Mouse (Mus musculus) liver, adult (tissue): Measurements from ENCODE around the gene Spty2d1.

ENCODE experiments used
- GATA4 ChIP-seq: IDR thresholded peaks from 2 replicates; pipeline ENCODE4 v1.6.1; 2014; ENCODE audit warnings: mild to moderate bottlenecking, low read length; ENCODE audit not compliant: insufficient replicate concordance

The Spty2d1 gene

DNA sequence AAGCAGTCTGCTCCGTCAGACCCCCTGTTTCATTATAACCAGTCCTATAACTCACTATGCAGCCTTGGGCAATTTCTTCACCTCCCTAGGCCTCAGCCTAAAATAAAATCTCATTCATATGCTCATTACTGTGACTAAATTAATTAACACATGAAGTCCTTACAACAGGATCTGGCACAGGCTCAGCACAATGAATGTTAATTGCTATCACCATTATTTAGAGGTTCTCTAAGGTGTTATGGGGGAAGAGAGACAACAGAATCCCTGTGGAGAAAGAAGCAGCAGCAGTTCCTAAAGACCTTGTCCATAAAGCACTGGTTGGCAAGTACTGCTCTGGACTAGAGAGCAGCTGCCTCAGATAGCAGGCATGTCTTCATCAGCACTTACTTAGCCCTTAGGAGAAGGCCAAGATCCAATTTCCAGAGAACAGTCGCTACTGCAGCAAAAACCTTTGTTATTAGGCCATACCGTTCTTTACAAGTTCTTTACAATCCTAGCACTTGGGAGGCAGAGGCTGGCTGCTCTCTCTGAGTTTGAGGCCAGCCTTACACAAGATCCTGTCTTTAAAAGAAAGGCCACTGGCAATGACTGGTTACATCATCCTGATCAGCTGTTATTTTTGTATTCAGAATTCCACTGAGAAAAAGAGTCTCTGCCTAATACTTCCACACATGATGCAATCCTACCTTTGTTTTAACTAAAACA lies 4.6 kb downstream of the Spty2d1 start:
- TF ChIP-seq GATA4: no peak

DNA sequence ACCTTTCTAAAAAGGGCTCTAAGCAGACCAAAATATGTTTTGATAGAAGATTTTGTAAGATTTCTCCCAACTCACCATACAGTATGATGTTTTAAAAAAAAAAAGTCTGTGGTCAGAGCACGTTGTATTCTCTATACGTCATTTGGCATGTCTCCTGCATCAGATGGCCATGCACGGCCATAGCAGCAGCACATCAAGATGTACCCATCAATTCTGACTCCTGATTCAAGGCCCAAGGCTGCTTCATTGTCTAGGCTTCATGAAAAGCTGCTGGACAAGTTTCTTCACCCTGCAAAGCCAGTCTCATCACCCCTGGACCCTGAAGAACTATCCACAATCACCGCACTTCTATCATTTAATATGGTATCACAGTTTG lies 6.3 kb downstream of the Spty2d1 start:
- no peak for TF ChIP-seq GATA4

DNA sequence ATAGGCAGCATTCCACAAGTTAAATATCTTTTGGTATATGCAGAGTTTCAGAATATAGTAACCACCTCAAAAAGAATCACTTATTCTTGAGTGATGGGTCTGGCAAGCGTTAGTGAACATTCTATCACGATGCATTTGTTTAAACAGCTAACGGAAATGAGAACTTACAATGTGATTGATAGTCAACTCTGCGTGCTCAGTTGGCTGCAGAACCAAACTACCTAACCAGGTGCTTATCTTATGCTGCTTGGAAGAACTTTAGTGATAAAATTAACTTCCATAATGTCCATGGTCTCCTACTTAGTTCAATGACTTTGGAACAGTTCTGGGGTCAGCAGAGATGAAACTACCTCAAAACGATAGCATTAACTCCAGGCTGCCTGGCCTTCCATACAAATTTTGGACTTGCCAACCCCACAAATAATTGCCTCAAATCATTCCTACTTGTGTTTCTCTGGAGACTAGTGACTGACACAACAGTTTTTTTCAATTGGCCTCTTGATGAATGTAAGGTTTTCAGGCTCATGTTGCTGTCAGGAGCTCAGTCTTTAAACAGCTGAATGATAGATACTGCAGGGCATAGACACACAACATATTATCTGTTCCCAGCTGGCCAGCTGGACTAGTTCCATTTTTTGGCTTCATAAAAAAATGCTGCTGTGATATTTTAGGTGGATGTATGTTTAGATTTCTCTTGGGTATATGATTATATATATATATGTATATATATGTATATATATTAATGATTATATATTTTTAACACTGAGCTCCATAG lies 6.9 kb downstream of the Spty2d1 start:
- TF ChIP-seq GATA4: no peak

DNA sequence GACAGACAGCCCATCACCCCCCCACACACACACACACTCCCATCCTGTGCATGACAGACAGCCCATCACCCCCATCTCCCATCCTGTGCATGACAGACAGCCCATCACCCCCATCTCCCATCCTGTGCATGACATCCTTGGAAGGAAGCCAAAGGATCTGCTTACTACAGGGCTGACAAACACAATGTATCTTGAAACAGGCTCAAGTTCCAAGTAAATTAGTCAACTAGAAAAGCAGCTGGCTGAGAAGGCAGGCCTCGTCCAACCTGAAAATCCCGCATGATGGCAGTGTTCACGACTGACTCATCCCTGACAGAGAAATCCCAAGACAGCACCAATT lies 7.6 kb downstream of the Spty2d1 start:
- no peak for TF ChIP-seq GATA4

DNA sequence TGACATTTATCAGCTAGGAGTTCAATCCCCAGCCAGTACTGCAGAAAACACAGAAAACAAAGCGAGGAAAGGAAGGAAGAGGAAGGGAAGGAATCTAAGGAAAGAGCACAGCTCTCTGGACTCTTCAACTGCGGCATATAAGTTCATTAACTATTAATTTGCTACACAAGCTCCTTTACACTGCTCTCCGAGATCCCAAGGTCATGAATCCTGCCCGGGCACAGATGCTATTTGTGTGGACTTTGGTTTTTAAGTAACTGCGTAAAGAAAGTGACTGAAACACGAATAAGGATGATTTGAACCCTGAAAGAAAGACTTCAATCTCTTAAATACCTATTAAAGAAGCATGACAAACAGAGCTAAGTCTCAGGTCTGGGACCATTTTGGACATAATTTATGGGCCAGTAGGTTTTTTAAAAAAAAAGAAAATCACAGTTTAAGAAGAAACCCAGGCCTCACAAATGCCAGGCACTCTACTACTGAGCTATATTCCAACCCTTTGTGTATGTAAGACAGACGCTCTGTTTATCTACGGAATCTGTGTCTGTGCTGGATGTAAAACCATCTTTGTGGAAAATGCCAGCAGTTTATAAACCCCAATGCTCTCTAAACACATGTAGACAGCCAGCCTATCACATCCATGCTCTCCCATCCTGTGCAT lies 8.1 kb downstream of the Spty2d1 start:
- TF ChIP-seq GATA4: no peak

DNA sequence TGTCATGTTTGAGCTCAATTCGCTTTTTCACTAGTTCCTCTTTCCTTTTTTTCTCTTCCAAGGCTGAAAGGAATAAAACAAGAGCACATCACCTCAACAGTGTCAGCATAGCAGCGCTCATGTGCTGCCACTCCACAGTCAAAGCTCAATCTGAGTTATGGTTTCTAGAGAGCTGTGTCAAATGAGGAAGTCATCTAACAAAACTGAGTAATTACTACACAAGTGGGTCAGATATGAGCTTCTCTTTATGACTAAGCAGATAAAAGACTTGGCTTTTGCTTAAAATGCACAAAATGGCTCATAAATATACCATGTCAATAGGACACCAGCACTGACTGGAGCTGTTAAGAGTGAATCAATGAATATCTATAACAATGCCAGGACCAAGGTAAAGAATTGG lies 9.3 kb downstream of the Spty2d1 start:
- TF ChIP-seq GATA4: no peak

DNA sequence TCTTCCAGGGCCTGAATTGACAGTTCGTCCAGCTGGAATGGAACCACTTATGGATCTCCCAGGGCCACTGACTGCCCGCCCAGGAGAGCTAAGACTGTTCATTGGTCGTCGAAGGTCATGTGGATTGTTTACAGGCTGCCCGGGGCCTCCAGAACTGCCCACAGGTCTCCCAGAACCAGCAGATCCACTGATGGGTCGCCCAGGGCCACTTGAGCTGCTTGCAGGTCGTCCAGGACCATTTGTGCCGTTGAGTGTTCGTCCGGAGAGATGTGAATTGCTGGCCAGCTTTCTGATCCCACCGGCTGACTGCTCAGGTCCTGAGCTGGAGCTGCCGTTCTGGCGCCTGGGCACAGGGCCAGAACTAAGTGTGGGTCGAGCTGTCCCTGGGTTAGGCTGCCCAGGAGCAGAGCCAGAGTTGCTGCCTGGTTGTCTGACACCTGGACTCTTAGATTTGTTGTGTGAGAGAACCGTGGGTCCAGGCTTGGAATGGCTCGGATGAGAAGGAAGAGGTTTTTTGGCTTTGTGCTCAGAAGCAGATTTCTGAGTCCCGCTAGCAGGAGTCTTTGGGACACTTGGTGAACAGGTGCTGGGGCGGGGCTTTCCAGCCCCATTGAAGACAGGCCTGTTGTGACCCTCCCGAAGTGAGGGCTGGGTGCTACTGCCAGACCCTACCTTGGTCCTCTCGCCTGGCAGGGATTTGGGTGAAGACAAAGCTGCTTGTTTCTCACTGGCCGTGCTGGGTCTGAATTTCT lies 10.4 kb downstream of the Spty2d1 start:
- no peak for TF ChIP-seq GATA4

DNA sequence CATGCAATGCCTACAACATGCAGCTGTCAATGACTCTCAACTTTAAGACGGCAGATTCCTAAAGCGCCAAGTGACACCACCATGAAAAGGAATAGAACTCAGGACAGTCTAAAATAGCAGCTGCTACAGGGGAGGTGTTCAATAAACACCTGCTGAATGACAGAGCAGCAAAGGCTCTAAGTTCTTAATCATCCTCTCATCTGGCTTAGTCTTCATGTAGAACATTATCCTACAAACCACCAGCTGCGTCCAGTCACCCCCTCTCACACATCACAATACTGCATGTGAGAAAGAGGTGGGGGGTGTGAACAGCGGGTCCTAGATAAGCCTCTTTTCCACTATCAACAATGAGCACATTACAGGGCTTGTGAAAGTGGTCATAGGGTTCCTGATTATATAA lies 11.2 kb downstream of the Spty2d1 start:
- TF ChIP-seq GATA4: no peak

DNA sequence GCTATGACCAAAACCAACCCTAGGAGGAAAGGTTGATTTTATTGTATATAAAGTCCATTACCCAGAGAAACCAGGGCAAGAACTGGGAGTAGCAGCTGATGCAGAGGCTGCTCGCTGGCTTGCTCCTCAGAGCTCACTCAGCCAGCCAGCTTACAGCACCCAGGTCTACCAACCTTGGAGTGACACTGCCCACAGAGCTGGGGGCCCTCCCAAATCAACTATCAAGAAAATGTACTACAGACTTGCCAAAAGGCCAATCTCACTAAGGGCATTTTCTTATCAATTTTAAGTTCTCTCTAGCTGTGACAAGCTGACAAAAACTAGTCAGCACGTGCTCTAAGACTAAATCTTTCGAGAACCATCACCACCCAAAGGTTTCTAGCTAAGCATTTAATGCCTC lies 12.7 kb downstream of the Spty2d1 start:
- no peak for TF ChIP-seq GATA4

DNA sequence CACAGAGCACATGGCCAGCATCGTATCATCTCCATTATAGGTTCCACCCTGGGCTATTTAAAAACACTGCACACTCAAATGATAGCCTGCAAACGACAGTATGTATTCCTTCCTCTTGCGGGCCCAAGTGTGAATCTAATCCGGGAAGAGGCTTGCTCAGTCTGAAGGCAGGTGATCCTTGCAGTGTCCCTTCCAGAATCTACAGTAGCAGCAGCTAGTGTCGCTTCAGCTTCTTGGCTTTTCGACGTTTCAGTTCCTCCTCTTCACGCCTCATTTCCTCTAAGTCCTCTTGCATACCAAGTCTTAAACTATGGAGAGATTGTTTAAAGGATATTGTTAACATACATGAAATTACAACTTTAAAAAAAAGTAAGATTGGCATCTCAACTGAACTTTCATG lies 15.1 kb downstream of the Spty2d1 start:
- TF ChIP-seq GATA4: no peak

DNA sequence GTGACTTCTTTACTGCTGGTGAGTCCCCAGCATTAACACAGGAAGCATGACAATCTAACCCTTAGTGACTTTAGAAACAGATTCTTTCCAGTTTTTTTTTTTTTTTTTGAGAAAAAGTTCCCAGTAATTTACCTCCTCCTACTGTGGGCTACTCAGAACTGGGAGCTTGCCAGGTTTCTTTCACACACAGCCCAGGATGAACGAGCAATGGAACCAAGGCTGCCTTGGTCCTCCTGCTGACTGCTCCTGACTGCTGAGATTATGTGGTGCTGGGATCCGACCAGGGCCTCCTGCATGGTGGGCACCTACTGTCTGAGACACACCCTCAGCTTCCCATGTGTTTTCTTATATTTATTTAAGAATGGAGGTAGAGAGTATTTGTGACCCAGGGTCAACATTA lies 21.1 kb downstream of the Spty2d1 start:
- TF ChIP-seq GATA4: no peak

DNA sequence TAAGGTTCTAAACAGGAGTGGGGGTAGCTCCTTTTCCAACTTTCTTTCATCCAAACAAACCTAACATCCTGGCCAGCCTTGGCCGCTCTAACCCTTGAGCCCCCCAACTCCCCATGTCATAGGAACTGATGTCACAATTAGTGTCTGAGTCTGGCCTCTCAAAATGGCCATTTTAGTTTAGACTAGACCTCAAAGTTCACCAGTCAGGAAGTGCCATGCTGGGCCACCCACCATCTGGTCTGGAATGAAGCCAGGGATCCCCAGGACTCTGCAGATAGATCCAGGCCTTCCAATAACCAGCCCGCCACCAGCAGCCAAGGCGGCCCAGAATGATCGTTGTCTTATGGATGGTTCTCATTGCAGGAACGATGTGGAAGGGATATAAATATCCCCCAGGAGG lies 21.6 kb downstream of the Spty2d1 start:
- TF ChIP-seq GATA4: no peak

DNA sequence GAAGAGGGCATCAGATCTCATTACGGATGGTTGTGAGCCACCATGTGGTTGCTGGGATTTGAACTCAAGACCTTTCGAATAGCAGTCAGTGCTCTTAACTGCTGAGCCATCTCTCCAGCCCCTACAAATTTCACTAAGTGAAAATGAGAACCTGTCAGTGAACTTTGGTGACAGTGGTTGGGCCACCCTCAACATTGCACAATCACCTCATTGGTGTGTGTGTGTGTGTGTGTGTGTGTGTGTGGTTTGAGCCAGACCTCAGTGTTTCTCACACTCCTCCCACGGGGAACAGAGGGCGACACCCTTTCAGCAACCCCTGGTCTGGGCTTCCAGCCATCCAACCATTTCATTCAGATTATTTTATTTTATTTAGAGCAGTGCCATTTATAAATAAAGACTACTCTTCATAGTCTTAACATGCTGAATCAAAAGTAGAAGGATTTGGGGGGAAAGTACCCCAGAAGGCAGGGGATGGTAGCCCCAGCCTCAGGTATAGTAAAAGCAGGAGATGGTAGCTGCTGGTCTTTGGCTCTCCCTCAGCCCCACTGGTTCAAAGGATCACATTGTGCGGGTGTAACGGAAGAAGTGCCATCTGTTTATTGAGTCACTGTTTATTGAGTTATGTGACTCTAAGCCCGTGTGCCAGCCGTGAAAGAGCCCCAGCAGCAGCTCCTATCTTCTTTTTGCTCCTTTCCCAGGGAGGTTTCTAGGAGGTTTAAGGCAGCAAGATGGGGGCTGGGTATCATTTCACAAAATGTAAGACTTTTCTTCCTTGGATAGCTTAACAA lies 22.3 kb downstream of the Spty2d1 start:
- TF ChIP-seq GATA4: no peak

DNA sequence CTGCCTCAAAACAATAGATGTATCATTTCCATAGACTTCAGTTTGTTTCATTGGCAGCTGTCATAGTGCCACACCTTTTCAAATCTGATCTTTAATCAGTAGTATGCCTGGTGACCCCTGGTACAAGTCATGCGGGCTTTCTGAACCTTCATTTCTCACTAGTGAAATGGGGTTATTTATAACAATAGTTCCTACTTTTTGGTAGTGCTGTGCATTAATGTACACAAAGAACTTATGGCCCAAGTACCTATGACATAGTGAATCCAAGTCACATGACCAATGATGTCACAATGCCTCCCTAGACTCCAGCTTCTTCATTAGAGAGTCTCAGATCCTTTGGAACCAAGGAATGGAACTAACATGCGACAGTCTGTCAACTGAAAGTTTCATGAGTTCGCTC lies 24.9 kb downstream of the Spty2d1 start, which contains the start of gene Gm9999:
Gene Gm9999 (plus strand): TSS at position 301 of the 400 bp plus-strand sequence.
- no peak for TF ChIP-seq GATA4

DNA sequence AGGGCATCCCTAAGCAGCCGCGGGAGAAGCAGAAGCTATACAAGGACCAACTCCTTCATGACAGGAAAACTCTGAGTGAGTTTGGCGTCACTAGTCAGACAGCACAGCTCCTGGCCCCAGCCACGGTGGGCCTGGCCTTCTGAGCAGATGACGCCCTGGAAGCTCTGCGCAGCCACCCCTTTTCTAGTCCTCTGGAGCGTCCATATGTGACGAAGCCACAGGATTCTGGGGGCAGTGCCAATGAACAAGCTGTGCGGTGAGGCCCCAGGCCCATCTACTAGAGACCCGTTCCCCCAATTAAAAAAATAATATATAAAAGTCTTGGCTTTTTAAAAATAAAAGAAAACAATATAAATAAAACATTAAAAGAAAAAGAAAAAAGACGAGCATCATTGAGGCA lies 32.8 kb downstream of the Spty2d1 start:
- TF ChIP-seq GATA4: no peak
